Mouse (Mus musculus): ENCODE results near the gene Per3.

DNA sequence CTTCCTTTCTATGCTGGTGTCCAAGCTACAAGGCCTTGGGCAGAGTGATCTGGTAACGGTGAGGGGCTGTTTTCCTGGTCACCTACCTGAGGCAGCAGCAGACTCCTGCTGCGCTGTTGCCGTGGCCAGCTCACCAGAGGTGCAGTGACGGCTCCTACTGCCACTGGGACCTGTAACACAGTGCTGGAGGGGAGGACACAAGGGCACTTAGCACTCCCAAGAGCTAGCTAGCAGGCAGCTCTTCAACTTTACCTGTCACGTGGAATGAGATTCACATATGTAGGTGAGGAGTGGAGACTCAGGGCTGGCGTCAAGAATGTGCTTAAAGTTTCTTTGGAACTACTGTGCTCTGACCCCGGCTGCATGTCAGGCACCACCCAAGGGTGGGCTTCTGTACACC, 34.1 kb downstream of the Per3 start:
- no peak for TF ChIP-seq TAL1 (IDR thresholded peaks at IDR 0.05; ENCODE audit: low read length)
- TF ChIP-seq GATA1 (IDR thresholded peaks at IDR 0.05; ENCODE audit: low read length): no peak
